Mouse (Mus musculus): ENCODE results near the gene Clpsl2. TPM values are rescaled to one million over a fixed set of nuclear protein-coding genes. Genes with fewer than 3 reads are reported as not detected.
A peak's percentile ranks its signal among the peaks of the same experiment; 100 is the strongest.
"Not testable (repeated sequence)": the region's sequence is repeated elsewhere in the genome, so short reads cannot be mapped to it uniquely, and the experiment has no call there.

Clpsl2 gene
- total RNA-seq, 2 experiments from 2014 or later: not detected

DNA sequence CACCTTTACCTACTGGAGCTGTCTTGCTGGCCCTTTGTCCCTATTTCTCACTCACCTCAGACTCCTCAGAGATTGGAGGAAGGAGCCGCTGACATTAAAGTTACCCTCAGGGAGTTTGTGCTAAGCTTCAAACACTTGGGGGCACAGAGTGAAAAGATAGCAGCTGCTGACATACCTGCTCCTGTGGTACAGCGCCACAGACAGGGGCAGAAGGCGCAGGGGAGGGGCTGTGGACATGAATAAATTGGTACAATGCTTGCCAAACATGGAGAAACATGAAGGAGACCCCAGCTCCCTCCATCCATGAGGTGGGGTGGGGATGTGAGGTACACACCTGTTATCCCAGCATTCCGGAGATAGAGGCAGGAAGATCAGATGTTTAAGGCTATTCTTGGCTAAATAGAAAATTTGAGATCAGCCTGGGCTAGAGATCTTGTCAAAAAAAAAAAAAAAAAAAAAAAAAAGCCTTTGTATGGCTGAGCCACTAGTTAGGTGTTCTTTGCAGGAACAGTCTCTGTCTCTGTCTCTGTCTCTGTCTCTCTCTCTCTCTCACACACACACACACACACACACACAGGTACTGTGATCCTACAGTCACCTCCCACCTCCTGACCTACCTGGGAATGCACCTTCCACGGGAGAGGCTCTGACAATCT is 28.0 kb upstream of the Clpsl2 start:
- DNase-seq: no peak

DNA sequence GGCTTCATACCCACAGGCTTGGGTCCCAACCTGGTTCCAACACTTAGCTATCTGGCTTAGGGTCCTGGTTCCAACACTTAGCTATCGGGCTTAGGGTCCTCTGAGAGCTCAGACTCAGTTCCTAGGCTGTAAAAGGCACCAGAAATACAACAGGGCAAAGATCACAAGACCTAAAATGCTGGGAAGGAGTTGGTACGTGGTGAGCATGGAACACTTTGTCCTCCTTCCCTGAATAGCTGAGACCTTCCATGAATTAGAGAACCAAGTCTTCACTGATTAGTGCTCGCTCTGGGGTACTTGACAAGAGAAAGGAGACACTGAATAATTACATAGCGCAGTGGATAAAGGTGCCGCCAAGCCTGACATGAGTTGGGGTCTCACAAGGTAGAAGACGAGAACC is 27.3 kb upstream of the Clpsl2 start:
- DNase-seq: no peak

DNA sequence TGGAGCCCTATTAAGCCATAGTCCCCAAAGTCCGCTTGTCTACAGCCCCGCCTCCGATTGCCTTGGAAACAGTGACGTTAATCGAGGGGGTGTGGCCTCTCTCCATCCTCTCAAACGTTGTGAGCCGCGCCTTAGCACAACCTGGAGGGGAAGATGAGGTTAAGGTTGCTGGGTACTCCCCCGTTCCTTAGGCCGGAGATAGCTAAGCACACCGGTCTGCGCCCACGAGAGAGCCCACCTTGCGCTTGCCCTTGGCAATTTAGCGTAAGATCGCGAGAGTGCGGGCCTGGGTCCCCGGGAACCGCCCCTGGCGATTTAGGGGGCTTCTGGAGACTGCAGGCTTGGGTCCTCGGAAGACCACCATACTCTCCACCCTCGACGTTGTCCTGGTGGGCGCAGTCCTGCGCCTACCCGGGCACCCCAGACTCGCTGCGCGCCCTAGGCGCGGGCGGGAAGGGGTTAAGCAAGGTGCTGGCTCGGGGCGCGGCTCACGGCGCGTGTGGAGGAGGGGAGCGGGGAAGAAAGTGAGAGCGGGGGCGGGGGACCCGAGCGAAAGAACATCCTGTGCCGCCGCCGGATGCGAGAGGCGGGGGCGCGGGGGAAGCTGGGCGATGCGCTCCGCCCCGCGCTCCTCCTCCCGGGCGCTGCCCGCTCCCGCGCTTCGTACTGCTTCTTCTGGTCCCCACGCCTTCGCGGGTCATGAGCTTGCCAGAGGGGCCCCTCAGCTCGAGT is 26.4 kb upstream of the Clpsl2 start:
- DNase-seq: peak; percentile 92 to 94

DNA sequence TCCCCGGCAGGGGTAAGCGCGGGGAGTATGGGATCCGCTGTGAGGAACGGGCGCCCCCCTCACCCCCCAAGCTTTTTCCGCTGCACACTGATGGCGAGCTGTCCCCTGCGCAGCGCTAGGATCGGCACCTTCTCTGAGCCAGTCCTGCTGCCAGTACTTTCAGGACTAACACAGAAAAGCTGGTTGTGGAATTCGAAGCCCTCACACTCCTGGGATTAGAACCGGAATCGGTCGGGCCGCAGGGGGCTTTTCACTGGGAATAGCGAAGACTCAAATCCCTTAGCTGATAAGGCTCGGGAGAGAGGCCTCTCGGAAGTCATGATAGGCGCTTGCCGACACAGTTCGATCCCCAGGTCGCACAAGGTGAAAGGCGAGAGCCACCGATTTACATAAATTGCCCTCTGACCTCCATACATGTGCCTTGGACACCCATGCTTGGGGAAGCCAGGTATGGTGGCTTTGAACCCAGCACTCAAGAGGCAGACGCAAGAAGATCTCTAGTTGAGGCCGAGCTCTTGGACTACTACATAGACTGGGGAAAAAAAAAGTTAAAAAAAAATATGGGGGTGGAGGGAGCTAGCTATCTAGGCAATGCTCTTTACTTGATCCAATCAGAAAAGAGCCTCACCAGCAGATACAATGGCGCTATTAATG is 25.7 kb upstream of the Clpsl2 start:
- no peak for DNase-seq

DNA sequence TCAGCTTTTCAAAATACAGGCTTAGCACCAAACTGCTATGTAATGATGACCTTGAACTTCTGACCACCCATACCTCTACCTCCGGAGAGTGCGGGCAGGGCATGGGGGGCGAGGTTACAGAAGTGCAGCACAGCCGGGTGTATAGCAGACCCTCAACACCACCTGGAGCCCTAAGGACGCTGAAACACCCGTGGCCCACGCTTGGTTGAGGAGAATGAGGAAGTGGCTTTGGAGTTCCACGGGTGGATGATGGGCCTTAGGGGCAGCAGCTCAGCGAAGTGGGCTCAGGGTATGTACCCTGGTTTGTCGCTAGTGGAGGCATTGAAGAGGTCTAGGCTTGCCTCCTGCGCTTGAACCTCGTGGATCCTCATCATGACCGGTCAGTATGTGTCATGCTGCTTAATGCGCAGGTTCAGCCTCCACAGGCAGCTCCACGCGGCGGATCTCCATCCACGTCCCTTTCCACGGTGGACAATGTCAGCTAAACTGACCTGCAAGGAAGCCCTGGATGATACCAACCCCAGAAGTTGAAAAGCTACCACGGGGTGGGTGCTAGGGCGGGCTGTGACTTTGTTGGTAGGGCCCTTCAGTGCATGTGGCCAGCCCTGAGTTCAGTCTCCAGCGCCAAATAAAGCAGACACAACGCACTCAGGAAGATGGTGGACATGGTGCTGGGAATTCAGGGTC is 25.1 kb upstream of the Clpsl2 start:
- DNase-seq: no peak

DNA sequence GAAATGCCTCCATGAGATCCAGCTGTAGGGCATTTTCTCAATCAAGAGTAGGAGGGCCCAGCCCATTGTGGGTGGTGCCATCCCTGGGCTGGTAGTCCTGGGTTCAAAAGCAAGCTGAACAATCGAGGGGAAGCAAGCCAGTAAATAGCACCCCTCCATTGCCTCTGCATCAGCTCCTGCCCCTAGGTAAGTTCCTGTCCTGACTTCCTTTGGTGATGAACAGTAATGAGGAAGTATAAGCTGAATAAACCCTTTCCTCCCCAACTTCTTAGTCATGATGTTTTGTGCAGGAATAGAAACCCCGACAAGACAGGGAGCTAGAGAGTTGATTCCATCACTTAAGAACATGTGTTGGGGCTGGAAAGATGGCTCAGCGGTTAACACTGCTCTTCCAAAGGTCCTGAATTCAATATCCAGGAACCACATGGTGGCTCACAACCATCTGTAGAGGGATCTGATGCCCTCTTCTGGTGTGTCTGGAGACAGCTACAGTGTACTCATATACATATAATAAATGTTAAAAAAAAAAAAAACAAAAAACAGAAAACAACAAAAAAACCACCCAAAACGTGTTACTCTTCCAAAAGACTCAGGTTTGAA is 24.3 kb upstream of the Clpsl2 start:
- DNase-seq: no peak

DNA sequence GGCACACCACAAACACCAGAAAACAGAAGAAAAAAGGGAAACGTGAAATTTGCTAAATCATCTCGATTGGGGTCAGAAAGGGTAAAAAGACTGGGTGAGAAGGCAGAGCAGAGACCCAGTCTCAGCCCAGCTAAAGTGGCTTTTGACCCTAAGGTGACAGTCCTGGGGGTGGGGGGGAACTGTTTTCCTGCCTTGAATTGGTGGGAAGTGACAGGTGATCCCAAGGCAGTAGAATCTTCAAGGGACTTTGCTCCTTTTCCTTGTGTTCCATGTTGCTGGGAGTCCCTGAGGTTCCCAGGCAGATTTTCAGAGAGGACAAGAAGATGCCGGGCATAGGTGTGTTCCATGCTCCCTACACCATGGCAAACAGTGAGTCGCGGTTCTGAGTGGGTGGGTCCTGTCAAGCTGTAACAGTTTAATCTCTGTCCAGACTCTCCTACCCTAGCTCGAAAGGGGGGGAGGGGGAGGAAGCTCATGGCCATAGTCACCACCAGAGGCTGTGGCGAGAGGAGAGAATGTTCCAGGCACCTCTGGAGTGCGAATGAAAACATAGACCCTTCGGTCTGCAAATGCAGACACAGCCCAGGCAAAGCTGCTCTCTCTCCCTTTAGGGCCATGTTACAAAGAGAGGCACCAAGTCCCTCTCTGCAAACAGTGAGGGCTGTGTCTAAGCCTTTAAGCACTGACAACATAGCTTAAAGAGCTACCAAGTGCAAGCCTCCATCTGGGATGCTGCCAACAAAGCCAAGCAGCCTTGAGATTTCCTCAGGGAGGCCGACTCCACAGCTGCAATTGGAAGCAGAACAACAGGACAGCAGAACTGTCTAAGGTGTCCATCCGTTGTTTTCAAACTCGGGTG is 21.8 kb upstream of the Clpsl2 start:
- DNase-seq: no peak

DNA sequence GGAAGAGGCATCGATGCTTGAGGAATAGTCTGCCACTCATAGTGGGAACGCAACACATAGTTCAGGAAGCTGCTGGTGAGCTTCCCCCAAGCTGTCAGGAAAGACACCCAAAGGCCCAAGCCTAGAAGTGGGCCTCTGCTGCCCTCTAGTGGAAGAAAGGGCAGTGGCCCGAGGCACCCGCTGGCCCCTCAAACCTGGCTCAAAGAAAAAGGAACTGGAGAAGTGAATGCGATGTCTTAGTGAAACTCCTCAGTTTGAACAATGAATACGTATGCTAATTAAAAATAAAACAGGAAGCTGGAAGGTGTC is 21.2 kb upstream of the Clpsl2 start:
- peak; percentile 83 to 86 for DNase-seq

DNA sequence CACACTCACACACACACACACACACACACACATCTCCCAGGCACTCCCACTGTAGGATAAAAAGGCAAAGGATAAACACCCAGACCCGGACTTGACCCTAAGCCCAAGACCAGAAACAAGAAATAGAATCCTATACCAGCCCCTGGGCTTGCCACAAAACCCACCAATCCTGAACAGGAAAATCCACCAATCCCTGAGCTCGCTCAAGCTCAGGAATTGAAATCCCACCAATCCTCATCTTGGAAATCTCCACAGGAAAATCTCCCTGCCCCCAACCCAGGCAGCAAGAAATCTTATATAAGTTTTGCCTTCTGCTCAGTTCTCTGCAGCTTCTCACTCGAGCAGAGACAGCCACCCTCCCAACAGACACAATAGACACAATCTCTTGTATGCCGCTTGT is 20.1 kb upstream of the Clpsl2 start:
- DNase-seq: no peak

DNA sequence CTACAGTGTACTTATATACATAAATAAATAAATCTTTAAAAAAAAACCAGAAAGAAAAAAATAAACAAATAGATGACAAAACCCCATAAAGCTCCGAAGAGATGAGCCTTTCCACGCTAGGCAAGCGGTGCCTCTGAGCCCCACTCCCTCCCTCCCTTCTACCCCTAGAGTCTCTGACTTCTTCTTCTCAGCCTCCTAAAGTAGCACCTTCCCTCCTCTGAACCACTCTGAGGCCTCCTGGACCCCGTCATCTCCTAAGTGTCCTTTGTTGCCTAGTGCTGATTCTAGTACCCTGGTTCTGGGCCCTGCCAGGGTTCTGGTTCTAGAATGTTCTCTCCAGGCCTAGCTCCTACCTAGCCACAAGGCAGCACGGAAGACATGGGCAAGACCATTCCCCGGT is 18.7 kb upstream of the Clpsl2 start, which contains the start of gene Armc12:
Gene Armc12, plus strand, starts transcription at position 301 of the 400 bp plus-strand sequence.
- DNase-seq: no peak

DNA sequence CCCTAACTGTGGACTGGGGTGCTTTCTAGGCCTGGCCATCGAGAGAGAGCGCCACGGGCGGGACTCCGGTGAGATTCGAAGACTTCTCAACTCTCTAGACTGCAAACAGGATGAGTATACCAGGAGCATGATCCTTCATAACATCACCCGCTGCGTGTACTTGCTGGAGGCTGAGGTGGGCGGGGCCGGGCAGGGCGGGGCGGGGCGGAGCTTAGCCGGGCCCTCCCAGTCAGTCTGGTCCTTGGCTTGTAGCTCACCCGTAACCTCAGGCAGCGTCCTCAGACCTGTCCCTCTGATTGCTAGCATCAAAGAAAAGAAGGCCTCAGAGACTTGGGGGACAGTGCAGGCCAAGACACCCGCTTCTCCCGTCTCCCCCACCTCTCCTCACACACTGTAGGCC is 17.3 kb upstream of the Clpsl2 start:
- no peak for DNase-seq

DNA sequence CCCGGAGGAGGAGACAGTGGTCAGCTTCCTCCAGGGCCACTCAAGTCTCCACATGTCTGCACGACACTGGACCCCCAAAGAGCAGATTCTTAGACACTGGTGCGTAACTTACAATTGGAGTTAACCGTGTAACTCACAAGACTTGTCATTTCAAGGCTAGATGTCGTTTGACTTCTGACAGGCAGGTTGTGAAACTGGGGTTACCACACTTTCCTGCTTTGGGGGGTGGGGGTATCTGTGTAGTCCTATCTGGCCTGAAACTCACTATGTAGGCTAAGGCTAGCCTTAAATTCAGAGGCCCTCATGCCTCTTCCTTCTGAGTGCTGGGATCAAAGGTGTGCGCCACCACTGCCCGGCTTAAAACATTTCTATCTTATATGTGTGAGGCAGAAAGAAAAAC is 16.7 kb upstream of the Clpsl2 start:
- no peak for DNase-seq

DNA sequence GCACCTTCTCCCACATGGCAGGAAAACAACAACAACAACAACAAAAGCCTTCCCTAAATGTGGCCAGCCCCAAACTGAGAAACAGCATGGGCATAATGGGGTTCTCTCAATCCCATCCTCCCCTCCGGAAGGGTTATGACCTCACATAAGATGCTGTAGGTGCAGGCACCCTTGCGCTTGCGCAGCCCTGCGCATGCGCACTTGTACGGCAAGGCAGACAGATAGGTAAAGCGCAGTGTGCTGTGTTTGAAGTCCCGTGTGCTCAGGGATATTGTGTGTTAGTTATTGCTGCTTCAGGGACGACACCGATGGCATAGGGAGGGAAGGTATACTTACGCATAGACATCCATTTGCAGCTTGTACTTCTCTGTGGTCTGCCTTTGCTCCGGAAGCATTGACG is 15.9 kb upstream of the Clpsl2 start:
- no peak for DNase-seq

DNA sequence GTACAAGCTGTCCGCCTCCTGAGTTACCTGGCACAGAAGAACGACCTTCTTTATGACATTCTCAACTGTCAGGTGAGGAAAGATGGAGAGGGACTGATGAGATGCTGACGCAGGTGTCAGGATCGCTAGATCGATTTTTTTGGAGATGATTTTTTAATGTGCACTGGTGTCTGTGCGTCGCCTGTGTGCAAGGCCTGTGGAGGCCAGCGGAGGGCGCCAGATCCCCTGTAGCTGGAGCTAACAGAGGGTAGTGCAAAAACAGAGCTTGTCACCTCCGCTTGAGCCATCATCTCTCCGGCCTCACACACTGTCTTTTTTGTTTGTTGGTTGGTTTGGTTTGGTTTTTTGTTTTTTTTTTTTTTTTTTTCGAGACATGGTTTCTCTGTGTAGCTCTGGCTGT is 11.3 kb upstream of the Clpsl2 start:
- DNase-seq: no peak

DNA sequence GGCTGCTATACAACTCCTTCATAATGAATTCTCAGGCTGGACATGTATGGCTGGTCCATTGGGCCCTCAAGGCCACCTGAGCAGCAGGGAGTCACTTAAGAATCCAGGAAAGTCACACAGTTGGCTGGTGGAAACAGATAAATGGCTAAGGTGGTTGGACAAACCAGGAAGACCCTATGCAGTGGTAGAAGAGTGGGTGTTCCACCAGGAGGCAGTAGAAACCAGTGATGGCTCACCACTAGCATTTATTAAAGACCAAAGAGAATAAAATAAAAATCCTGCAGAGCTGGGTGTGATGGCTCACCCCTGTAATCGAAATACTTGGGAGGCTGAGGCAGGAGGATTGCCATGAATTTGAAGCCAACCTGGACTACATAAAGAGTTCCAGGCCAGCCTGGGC is 2.3 kb upstream of the Clpsl2 start:
- DNase-seq: no peak

DNA sequence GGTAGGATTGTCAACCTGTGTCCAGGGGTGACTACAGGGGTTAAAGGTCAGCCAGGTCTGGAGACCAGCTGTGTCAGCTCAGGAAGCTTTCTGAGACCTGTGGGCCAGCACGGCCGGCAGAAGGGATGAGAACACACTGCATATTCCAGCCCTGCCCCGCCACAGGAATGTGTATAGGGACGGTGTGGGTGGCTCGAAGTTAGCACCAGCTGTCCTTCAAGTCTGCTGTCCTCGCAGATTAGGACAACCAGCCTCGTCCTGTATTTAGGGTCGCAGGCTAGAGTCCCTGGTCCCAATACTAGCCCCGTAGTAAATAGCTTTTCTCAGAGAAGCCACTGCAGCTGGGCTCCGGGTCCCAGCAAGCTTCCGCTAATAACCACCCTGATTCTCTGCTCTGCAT is 661 bp upstream of the Clpsl2 start:
- DNase-seq: no peak

DNA sequence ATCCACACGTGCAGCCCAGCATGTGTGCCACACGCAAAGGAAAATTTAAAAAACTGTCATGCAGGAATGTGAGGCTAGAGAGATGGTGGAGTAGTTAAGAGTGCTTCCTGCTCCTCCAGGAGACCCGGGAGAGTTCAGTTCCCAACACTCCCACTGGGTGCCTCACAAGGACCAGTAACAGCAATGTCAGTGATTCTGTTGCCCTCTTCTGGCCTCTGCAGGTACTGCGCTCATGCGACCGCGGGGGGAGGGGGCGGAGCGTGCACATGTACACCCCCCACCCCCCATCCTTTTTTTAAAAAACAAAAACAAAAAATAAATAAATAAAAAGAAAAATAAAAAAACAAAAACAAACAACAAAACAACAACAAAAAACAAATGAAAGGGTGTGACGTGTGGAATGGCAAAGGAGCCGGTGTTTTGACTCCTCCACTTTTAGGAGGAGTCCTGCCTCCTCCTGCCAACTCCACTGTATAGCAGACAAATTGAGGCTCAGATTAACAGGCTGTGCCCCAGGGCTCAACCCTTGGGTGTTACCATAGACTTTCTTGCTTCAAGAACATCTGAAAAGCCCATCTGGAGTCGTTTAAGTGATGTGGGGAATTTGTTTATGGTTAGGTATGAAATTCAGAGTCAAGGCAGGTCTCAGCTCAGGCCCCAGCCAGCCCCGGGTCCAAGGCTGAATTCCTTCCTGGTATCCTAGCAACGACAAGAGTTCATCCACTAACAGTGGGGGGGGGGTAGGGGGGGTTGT is 4.0 kb downstream of the Clpsl2 start:
- peak; percentile 64 to 72 for DNase-seq

DNA sequence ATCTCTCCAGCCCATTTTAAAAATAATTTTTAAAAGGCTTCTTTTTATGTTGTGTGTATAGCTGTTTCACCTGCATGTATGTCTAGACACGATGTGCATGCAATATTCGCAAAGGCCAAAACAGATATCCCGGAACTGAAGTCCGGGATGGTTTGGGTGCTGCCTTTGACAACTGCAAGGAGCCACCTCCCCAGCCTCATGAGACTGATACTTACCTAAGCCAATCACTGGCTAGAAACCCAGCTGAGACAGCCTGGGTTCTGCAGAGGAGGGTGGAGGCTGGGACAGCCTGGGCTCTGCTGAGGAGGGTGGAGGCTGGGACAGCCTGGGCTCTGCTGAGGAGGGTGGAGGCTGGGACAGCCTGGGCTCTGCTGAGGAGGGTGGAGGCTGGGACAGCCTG is 4.8 kb downstream of the Clpsl2 start:
- not testable (repeated sequence) for DNase-seq

DNA sequence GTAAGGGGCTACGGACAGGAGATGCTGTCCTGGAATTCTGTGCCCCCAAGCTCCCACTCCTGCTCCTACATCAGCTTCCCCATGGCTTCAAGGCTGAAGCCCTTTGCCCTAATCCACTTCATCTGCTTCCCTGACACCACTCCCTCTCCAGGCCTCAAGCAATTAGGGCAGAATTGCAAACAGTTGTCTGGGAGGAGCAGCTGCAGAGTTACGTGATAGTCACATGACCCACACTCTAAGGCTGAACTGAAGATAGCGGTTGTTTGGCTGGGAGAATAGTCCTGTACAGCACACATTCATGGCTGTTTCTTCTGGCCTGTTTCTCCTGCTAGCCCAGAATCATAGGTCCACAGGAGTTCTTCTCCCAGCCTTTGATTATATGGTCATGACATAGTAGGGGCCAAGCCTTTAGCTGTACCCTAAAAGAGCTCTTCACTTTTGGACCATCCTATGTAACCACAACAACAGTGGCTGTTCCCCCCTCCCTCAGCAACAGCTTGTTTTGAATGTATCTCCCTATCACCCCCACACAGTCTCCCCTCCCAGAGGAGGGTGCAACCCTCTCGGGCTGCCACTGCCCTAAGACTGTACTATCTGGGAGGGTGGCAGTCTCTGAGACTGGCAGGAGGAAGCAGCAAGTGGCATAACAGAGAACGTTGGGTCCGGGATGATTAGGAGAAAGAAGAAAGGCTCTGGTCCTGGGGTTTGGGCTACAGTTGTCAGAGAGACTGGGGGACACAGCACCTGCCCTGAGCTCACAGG is 7.6 kb downstream of the Clpsl2 start:
- DNase-seq: no peak

DNA sequence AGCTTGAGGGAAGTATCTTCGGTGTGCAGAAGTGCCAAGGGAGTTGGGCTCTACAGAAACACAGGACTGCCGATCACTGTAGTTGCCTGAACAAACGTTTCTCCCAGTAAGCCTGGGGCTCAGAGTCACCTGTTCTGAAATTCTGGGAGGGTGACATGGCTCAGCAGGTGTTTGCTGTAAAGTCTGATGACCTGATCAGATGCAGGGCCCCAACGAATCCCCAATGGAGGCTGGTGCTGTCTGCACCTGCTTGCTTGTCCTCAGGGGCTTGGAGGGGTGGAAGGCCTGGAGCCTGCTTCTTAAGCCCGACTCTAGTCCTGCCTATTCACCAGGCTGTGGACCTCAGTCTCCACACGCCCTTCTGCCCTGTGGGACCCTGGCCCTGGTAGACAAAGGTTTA is 8.6 kb downstream of the Clpsl2 start:
- DNase-seq: no peak

All from layer of hippocampus, postnatal 36 days (tissue).